Mouse (Mus musculus) E14TG2a.4 (cell line): ENCODE results near the gene Pwwp2b.

Source experiments
- H3K27me3 ChIP-seq: 2 replicates; pipeline ENCODE4 v1.6.1; 2014; ENCODE audit warnings: low read length, control low read depth; ENCODE audit not compliant: insufficient read depth
- H3K36me3 ChIP-seq: 2 replicates; pipeline ENCODE4 v1.6.1; 2014; ENCODE audit warnings: low read length, control low read depth; ENCODE audit not compliant: insufficient read depth
- H3K4me1 ChIP-seq: replicated peaks from 2 replicates; pipeline ENCODE4 v1.6.1; 2014; ENCODE audit warnings: low read depth, low read length, control low read depth
- H3K4me3 ChIP-seq: replicated peaks from 2 replicates; pipeline ENCODE4 v1.5.1; 2014; ENCODE audit warnings: mild to moderate bottlenecking, low read length
- H3K9me3 ChIP-seq: 2 replicates; pipeline ENCODE4 v1.6.1; 2014; ENCODE audit warnings: low read length, control low read depth
- CTCF ChIP-seq: conservative IDR thresholded peaks from 2 replicates; pipeline ENCODE4 v1.5.1; 2014; ENCODE audit warnings: low read length
- NANOG ChIP-seq: IDR thresholded peaks from 2 replicates; pipeline ENCODE4 v1.6.1; 2014; ENCODE audit warnings: borderline replicate concordance, low read length, mixed read lengths
- POU5F1 ChIP-seq: IDR thresholded peaks from 2 replicates; pipeline ENCODE4 v1.6.1; 2014; ENCODE audit warnings: low read length, borderline replicate concordance

Gene Pwwp2b

DNA sequence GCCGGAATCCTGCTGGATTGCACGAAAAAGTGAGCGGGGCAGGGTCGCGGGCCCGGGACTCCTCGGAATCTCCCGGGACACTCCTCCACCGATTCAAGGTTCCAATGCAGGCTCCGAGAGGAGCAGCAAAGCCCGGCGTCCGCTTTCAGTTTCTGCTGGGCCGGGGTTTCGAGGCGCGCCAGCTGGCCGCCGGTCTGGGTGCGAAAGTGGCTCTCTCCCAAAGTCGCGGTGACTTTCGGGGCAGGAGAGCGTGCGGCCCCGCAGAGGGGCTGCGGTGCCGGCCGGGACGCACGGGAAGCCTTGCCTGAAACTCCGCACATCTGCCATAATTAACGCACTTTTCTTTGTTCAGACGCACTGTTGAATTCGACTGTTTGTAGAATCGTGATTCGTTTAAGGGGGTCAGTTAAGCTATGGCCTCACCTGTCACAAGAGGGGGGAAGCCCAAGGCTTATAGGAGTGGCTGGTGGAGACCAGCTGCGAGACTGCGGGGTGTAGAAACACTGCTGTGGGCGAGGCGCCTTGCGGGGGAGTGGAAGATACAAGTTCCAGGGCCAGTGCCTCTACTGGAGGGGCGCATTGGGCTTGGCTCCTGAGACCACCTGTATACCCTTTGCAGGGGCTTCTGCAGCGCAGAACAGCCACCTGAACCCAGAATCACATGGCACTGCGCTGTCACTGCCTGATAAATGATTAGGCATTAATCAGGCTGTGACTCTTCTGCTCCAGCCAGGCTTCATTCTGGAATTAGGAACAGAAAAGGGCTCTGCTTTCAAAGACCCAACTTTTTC is 528 bp downstream of the Pwwp2b start:
- Histone ChIP-seq H3K36me3 (peaks cover 11% of the 10 kb centered on the region), H3K4me3 (peak overlapping the region; percentile 84), H3K4me1 (peaks cover 80% of the 10 kb centered on the region), H3K9me3 (no peaks in the 10 kb centered on the region), H3K27me3 (peaks cover 59% of the 10 kb centered on the region)
- TF ChIP-seq NANOG (no peak), POU5F1 (no peak), CTCF (no peak)

DNA sequence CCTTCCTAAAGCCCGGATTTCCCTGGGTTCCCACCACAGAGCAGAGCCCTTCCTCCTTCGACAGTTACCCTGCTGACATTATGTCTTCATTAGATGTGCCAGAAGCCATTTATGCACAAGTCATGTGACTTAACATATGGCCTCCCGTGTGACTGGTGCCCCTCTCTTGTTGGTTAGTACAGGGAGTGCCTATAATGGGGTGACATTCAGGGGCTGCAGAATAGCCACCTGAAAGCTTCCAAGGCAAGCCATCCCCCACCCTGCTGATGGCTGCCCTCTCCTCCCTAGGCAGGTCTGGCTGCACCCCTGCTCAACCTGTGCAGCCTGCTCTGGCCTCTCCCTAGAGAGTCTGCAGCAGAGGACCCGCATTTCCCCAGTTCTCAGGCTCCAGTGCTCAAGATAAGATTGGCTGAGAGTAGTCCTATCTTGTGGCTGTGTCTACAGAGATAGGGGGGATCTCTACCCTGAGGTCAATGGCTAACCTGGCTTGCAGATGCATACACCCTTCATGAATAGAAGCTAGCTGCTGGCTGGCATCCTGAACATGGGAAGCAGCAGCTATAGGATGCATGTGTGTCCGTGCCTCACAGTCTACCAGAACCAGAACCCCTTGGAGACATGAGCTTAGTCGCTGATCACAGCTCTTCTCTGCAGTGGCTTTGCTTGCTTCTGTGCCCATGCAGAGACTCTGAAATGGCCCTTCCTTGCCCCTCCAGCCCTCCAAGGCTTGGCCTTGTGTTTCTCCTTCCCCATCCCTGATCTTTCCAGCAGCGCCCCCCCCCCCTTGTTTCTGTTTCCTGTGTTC is 1.3 kb downstream of the Pwwp2b start:
- TF ChIP-seq NANOG (no peak), CTCF (no peak), POU5F1 (no peak)
- Histone ChIP-seq H3K4me1 (peaks cover 88% of the 10 kb centered on the region), H3K36me3 (peaks cover 12% of the 10 kb centered on the region), H3K9me3 (no peaks in the 10 kb centered on the region), H3K4me3 (peak overlapping the region; percentile 84), H3K27me3 (peaks cover 57% of the 10 kb centered on the region)

DNA sequence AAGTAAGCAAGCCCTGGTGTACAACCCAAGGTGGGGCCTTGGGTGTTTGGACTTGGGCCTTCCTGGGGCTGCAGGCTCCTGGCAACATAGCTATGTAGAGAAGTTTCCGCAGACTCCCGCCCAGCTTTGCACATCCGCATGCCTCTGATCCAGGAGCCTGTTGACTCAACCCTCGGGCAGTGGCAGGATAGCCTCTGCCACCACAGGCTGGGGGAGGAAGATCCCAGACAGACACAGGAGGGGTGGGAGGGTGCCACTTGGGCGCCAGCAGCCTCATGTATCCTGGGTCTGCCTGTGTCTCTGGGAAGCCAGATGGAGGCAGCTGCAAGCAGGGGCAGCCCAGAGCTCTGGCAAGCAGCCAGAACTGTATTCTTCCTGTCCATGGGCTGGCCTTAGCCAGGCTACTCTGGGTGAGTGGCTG is 3.6 kb downstream of the Pwwp2b start:
- TF ChIP-seq NANOG (no peak), POU5F1 (no peak), CTCF (no peak)
- Histone ChIP-seq H3K36me3 (peaks cover 35% of the 10 kb centered on the region), H3K27me3 (peaks cover 48% of the 10 kb centered on the region), H3K4me3 (no peak overlapping the region), H3K4me1 (peaks cover 85% of the 10 kb centered on the region), H3K9me3 (no peaks in the 10 kb centered on the region)

DNA sequence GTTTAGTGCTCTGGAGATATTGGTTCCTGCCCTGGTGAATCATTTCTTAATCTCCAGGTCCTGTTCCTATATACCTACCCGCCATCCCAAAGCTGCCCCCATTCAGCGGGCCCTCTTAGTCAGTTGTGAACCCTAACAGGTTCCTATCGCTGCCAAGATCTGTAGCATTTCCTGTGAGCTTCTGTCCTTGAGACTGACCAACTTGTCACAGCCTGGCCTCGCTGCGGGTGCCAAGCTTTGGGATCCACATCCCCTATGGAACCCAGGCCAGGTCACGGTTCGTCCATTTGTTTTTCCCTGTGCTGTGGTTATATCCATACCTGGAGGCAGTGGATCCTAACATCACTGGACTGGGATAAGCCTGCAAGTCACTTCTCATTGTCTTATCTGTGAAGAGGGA is 4.3 kb downstream of the Pwwp2b start:
- H3K9me3 ChIP-seq, result no peaks in the 10 kb centered on the region
- peaks cover 86% of the 10 kb centered on the region for H3K4me1 ChIP-seq
- peaks cover 39% of the 10 kb centered on the region for H3K36me3 ChIP-seq
- H3K27me3 ChIP-seq, result peaks cover 41% of the 10 kb centered on the region
- H3K4me3 ChIP-seq, result 0 out of 2 replicates have a peak overlapping the region, but pooled peaks have one; percentile 7
- TF ChIP-seq NANOG (no peak), CTCF (no peak), POU5F1 (no peak)

DNA sequence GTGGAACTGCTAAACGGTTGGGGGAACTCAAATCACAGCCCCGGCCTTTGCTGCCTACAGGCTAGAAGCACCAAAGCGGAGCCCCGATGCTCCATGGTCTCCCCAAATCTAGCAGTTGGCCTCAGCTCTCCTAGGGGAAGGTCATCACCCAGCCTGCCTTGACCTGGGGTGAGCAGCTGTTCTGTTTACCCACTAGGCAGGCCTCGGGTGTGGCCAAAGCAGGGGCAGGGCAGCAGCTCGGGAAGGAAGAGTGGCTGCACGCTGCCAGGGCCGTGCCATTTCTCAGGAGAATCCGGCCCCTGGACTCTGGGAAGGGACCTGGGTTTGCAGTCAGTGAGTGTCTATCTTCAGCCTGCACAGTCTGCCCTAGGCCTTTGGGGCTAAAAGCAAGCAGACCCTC is 4.7 kb downstream of the Pwwp2b start:
- H3K27me3 ChIP-seq, result peaks cover 37% of the 10 kb centered on the region
- no peaks in the 10 kb centered on the region for H3K9me3 ChIP-seq
- peaks cover 42% of the 10 kb centered on the region for H3K36me3 ChIP-seq
- TF ChIP-seq NANOG (no peak), CTCF (no peak), POU5F1 (no peak)
- 0 out of 2 replicates have a peak overlapping the region, but pooled peaks have one; percentile 7 for H3K4me3 ChIP-seq
- H3K4me1 ChIP-seq, result peaks cover 86% of the 10 kb centered on the region

DNA sequence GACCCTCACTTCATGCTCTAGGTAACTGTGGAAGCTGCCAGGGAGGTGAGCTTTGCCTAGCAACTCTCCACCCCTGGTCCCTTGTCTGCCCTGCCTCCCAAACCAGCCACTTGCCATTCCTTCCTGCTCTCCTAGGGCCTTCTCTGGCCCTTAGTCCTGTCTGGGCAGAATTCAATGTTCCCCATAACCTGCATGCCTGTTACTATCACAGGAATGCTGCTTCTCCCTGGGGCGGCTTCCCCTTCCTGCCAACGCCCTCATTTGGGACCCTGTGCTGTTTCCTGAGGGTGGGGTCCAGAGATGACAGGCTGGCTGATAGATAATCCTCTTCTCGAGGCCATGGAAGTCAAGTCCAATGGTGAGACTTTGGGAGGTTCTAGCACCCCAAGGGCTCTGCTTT is 5.2 kb downstream of the Pwwp2b start:
- H3K36me3 ChIP-seq, result peaks cover 46% of the 10 kb centered on the region
- H3K27me3 ChIP-seq, result peaks cover 34% of the 10 kb centered on the region
- no peak for TF ChIP-seq NANOG
- no peak for TF ChIP-seq POU5F1
- no peak for TF ChIP-seq CTCF
- H3K9me3 ChIP-seq, result no peaks in the 10 kb centered on the region
- no peak overlapping the region for H3K4me3 ChIP-seq
- peaks cover 91% of the 10 kb centered on the region for H3K4me1 ChIP-seq

DNA sequence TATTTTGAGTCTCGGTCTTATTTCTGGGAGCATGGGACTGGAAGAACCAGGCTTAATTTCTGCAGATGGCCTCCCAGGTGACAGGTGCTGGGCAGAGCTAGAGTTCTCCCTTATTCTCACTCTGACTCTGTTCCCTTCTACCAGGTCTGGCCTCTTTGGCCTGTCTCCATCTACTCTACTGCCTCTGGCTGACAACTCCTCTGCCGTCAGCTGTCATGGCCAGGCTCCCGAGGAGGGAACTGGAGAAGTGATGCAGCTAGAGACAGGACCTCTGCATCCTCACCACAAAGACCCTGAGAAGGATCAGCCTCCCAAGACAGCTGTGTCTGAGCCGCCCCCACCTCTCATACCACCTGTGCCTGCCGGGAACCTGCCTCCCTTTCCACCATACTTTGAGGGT is 6.3 kb downstream of the Pwwp2b start:
- Histone ChIP-seq H3K36me3 (peaks cover 57% of the 10 kb centered on the region), H3K27me3 (peaks cover 22% of the 10 kb centered on the region), H3K4me3 (peak overlapping the region; percentile 35; the same call in 1 of the 2 replicates), H3K9me3 (no peaks in the 10 kb centered on the region), H3K4me1 (peaks cover 85% of the 10 kb centered on the region)
- TF ChIP-seq CTCF, result no peak
- no peak for TF ChIP-seq POU5F1
- no peak for TF ChIP-seq NANOG

DNA sequence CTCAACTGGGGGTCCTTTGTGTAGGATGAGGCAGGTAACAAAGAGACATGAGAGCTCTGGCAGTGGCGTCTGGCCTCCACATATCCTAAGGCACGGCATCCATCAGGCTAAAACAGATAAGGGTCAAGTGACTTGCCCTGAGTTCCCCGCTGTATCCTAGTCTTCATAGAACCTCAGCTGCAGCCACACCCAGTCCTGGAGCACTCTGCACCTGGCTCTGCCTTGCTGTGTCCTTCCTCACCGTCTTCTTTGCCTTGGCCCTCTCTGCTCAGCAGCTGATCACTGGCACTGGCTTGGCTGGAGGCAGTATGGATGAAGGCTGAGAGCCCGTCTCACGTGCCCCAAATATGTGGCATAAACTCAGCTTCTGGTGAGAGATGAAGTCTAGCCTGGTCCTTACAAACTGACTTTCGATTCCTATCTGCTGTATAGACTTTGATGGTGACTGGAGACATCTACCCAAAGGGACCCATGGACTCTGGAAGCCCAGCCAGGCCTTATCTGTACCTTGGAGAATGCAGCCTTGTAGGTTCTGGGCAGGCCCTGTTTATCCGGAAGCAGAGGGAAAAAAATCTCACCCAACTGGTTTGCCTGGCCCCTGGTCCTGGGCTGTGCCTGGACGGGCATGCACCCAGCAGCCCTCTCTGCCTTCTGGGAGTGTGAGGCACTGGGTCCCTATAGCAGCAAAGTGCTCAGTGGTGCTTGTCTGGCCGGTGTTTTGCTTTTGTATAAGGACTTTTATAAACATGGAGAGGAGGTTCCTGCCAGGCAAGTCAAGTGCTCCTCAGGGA is 9.7 kb downstream of the Pwwp2b start:
- no peaks in the 10 kb centered on the region; the same call in 1 of the 2 replicates for H3K9me3 ChIP-seq
- H3K27me3 ChIP-seq, result peaks cover 2% of the 10 kb centered on the region; the same call in 1 of the 2 replicates
- peak overlapping the region; percentile 10; the same call in 1 of the 2 replicates for H3K4me3 ChIP-seq
- H3K4me1 ChIP-seq, result peaks cover 59% of the 10 kb centered on the region
- no peak for TF ChIP-seq POU5F1
- no peak for TF ChIP-seq NANOG
- TF ChIP-seq CTCF, result no peak
- H3K36me3 ChIP-seq, result peaks cover 52% of the 10 kb centered on the region
